Mouse (Mus musculus) frontal cortex, adult 2 months (tissue): ENCODE data around the gene Acvr1b. TPM values are rescaled to one million over a fixed set of nuclear protein-coding genes. Genes with fewer than 3 reads are reported as not detected.

Experiments used
- DNase-seq, 2 experiments: peaks; one replicate each; pipeline ENCODE4 v3.0.0; 2022; ENCODE audit warnings: low spot score in 1 of 2; ENCODE audit errors: extremely low spot score in 1 of 2
- polyA plus RNA-seq: library from polyadenylated mRNA; depleted of rRNA; stranded (reverse); fragments of >200 nt; gene quantifications from 2 replicates; pipeline ENCODE4 v1.2.3, GENCODE M21; 2012

Acvr1b gene
- polyA plus RNA-seq, 1 experiment = 68.6 TPM

- no peak for DNase-seq
Measured at GRCm38 (mm10) chr15:101172016-101172415, 1.9 kb upstream of the Acvr1b start.

GRCm38 (mm10) chr15:101174294-101175130 lies 645 bp downstream of the Acvr1b start:
- no peak for DNase-seq

GRCm38 (mm10) chr15:101175131-101175460 lies 1.2 kb downstream of the Acvr1b start:
- DNase-seq = no peak

GRCm38 (mm10) chr15:101175613-101176283 lies 1.9 kb downstream of the Acvr1b start:
- DNase-seq = no peak

GRCm38 (mm10) chr15:101176284-101176680 lies 2.4 kb downstream of the Acvr1b start:
- no peak for DNase-seq

GRCm38 (mm10) chr15:101176795-101177691 lies 3.2 kb downstream of the Acvr1b start:
- DNase-seq = no peak

GRCm38 (mm10) chr15:101180363-101181105 lies 6.7 kb downstream of the Acvr1b start:
- DNase-seq = no peak

GRCm38 (mm10) chr15:101181106-101181466 lies 7.2 kb downstream of the Acvr1b start:
- no peak for DNase-seq

GRCm38 (mm10) chr15:101181500-101181899 lies 7.6 kb downstream of the Acvr1b start:
- DNase-seq = no peak

GRCm38 (mm10) chr15:101182676-101183075 lies 8.8 kb downstream of the Acvr1b start:
- no peak for DNase-seq

GRCm38 (mm10) chr15:101184300-101184699 lies 10.4 kb downstream of the Acvr1b start:
- DNase-seq = no peak

- no peak for DNase-seq
Measured at GRCm38 (mm10) chr15:101185549-101185948, 11.7 kb downstream of the Acvr1b start.

- DNase-seq = no peak
Measured at GRCm38 (mm10) chr15:101187907-101188306, 14.0 kb downstream of the Acvr1b start.

- DNase-seq = no peak
Measured at GRCm38 (mm10) chr15:101189981-101190761, 16.3 kb downstream of the Acvr1b start.

- no peak for DNase-seq
Measured at GRCm38 (mm10) chr15:101190762-101191150, 16.9 kb downstream of the Acvr1b start.

GRCm38 (mm10) chr15:101191459-101192259 lies 17.8 kb downstream of the Acvr1b start:
- DNase-seq = peak in 1 of 2 experiments; percentile 63

GRCm38 (mm10) chr15:101192260-101192640 lies 18.4 kb downstream of the Acvr1b start:
- no peak for DNase-seq

- DNase-seq = no peak
Measured at GRCm38 (mm10) chr15:101192651-101193050, 18.8 kb downstream of the Acvr1b start.

- no peak for DNase-seq
Measured at GRCm38 (mm10) chr15:101193971-101194370, 20.1 kb downstream of the Acvr1b start.
